Mouse (Mus musculus): Measurements from ENCODE around the gene Cped1. TPM values are rescaled to one million over a fixed set of nuclear protein-coding genes. Genes with fewer than 3 reads are reported as not detected.

Gene Cped1
- total and polyA plus RNA-seq, 3 experiments, result not detected

DNA sequence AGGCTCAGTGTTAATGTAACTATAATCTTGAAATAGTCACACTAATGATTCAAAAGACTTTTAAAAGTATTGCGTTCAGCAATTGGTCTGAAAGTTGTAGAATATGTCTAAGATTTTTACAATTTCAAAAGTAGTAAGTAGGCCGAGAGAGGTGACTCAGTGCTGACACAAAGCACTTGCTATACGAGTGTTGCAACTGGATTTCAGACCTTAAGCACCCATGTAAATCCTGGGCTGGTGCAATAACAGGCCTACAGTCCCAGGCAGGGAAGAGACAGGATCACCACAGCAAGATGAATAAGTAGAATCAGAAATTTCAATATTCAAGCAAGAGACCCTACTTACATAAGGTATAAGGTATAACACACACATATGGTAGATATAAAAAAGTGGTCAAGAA, 292.2 kb downstream of the Cped1 start:
- H3K79me2 ChIP-seq (ENCODE audit: control insufficient read depth, insufficient read depth, low read length, poor library complexity), result no peaks in the 10 kb centered on the region
- H3K36me3 ChIP-seq (ENCODE audit: control insufficient read depth in 1 of 2, insufficient read depth in 2 of 2, low read length in 2 of 2), result no peaks in the 10 kb centered on the region
- no peak overlapping the region for H3K9ac ChIP-seq (ENCODE audit: control insufficient read depth, low read depth, low read length, poor library complexity, severe bottlenecking)
- no peaks in the 10 kb centered on the region for H3K9me3 ChIP-seq (replicated peaks; ENCODE audit: insufficient read depth, low read length)
- H3K27ac ChIP-seq (ENCODE audit: control insufficient read depth, low read depth, low read length), result no peak overlapping the region
- H3K4me3 ChIP-seq (ENCODE audit: control insufficient read depth in 1 of 2, insufficient read depth in 1 of 2, low read depth in 2 of 2, low read length in 2 of 2), result no peak overlapping the region
- H3K27me3 ChIP-seq (ENCODE audit: control insufficient read depth in 1 of 2, insufficient read depth in 2 of 2, low read length in 2 of 2), result peaks cover 0 to 3% of the 10 kb centered on the region in 2 experiments; a peak in 2 of 4 replicates
- no peaks in the 10 kb centered on the region for H3K4me1 ChIP-seq (ENCODE audit: control insufficient read depth in 1 of 2, insufficient read depth in 2 of 2, low read length in 2 of 2)
- TF ChIP-seq ZMIZ1 (IDR thresholded peaks at IDR 0.05; ENCODE audit: low read depth, low read length), result no peak
- no peak for TF ChIP-seq USF1 (IDR thresholded peaks at IDR 0.05; ENCODE audit: low read depth, low read length)
- TF ChIP-seq MEF2A (IDR thresholded peaks at IDR 0.05; ENCODE audit: extremely low read depth, insufficient replicate concordance, low read depth, low read length, poor library complexity, severe bottlenecking), result no peak
- no peak for TF ChIP-seq ZNF384 (IDR thresholded peaks at IDR 0.05; ENCODE audit: low read depth, low read length)
- no peak for TF ChIP-seq NRF1 (IDR thresholded peaks at IDR 0.05; ENCODE audit: insufficient read depth, low read depth, low read length, poor library complexity, severe bottlenecking)
- TF ChIP-seq USF2 (IDR thresholded peaks at IDR 0.05; ENCODE audit: borderline replicate concordance in 1 of 2, insufficient read depth in 1 of 2, low read depth in 1 of 2, low read length in 2 of 2), result no peak
- TF ChIP-seq HCFC1 (IDR thresholded peaks at IDR 0.05; ENCODE audit: low read depth, low read length), result no peak
- TF ChIP-seq MAFK (IDR thresholded peaks at IDR 0.05; ENCODE audit: borderline replicate concordance, low read depth, low read length), result no peak
- TF ChIP-seq JUND (IDR thresholded peaks at IDR 0.05; ENCODE audit: low read depth, low read length), result no peak
- no peak for TF ChIP-seq POLR2A (IDR thresholded peaks at IDR 0.05; ENCODE audit: control insufficient read depth in 1 of 2, insufficient read depth in 1 of 2, low read depth in 1 of 2, low read length in 2 of 2, poor library complexity in 1 of 2)
- TF ChIP-seq TCF12 (IDR thresholded peaks at IDR 0.05; ENCODE audit: low read depth, low read length), result no peak
- no peak for TF ChIP-seq MAX (IDR thresholded peaks at IDR 0.05; ENCODE audit: low read length)
- no peak for TF ChIP-seq POLR2AphosphoS5 (IDR thresholded peaks at IDR 0.05; ENCODE audit: borderline replicate concordance, low read depth, low read length)
- TF ChIP-seq CHD1 (IDR thresholded peaks at IDR 0.05; ENCODE audit: low read depth, low read length), result no peak
- TF ChIP-seq ELF1 (IDR thresholded peaks at IDR 0.05; ENCODE audit: low read depth, low read length), result no peak
- TF ChIP-seq TAL1 (IDR thresholded peaks at IDR 0.05; ENCODE audit: low read length), result no peak
- TF ChIP-seq SIN3A (IDR thresholded peaks at IDR 0.05; ENCODE audit: low read length), result no peak
- no peak for DNase-seq (ENCODE audit: low read depth, low spot score)

DNA sequence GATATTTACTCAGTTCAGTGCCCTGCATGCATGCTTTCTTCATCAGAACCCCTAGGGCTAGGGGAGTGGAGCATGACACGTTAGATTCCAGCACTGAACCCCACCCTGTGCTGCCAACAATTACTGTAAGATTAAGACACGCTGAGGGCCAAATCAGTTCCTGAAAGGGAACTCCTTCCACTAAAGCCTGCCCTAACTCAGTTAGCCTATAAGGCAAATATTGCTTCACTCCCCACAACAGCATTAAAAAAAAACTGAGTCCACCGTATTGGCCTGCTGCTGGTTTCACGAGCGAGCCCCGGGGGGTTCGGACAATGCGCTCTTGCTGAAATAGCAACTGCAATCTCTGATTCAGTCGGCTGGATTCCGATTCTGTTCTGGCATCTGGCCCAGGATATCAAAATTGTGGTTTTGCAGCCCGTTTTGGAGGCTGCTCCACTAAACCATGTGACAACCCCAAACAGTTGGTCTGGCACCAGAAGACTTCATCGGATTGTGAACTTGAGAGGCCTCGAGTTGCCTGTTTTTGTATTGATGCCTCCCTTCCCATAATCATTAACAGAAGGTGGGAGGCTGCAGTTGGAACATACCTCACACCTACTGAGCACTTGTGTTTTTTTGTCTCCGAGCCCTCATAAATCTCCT, 294.6 kb downstream of the Cped1 start:
- Histone ChIP-seq H3K27me3 (ENCODE audit: control insufficient read depth in 1 of 2, insufficient read depth in 2 of 2, low read length in 2 of 2) (peaks cover 0 to 3% of the 10 kb centered on the region in 2 experiments; a peak in 2 of 4 replicates), H3K79me2 (ENCODE audit: control insufficient read depth, insufficient read depth, low read length, poor library complexity) (no peaks in the 10 kb centered on the region), H3K4me3 (ENCODE audit: control insufficient read depth in 1 of 2, insufficient read depth in 1 of 2, low read depth in 2 of 2, low read length in 2 of 2) (no peak overlapping the region), H3K9me3 (replicated peaks; ENCODE audit: insufficient read depth, low read length) (no peaks in the 10 kb centered on the region), H3K9ac (ENCODE audit: control insufficient read depth, low read depth, low read length, poor library complexity, severe bottlenecking) (no peak overlapping the region), H3K27ac (ENCODE audit: control insufficient read depth, low read depth, low read length) (no peak overlapping the region), H3K4me1 (ENCODE audit: control insufficient read depth in 1 of 2, insufficient read depth in 2 of 2, low read length in 2 of 2) (no peaks in the 10 kb centered on the region), H3K36me3 (ENCODE audit: control insufficient read depth in 1 of 2, insufficient read depth in 2 of 2, low read length in 2 of 2) (no peaks in the 10 kb centered on the region)
- no peak for TF ChIP-seq POLR2AphosphoS5 (IDR thresholded peaks at IDR 0.05; ENCODE audit: borderline replicate concordance, low read depth, low read length)
- no peak for TF ChIP-seq CHD2 (IDR thresholded peaks at IDR 0.05; ENCODE audit: low read length)
- no peak for TF ChIP-seq MAX (IDR thresholded peaks at IDR 0.05; ENCODE audit: low read length)
- TF ChIP-seq RAD21 (IDR thresholded peaks at IDR 0.05; ENCODE audit: low read depth, low read length), result no peak
- no peak for TF ChIP-seq GATA1 (IDR thresholded peaks at IDR 0.05; ENCODE audit: low read depth, low read length)
- no peak for TF ChIP-seq NELFE (IDR thresholded peaks at IDR 0.05; ENCODE audit: low read depth, low read length)
- TF ChIP-seq GABPA (IDR thresholded peaks at IDR 0.05; ENCODE audit: low read depth, low read length), result no peak
- DNase-seq (ENCODE audit: low read depth, low spot score), result no peak
